Mouse (Mus musculus) CH12.LX (cell line): ENCODE results near the gene Noto. TPM values are rescaled to one million over a fixed set of nuclear protein-coding genes. Genes with fewer than 3 reads are reported as not detected.

Experiments used
- DNase-seq: peaks from one replicate; pipeline ENCODE4 v3.0.0-alpha.2; 2013; ENCODE audit errors: extremely low read depth
- H3K27ac ChIP-seq: 2 replicates; pipeline ENCODE4 v1.5.1; 2012; ENCODE audit warnings: low read depth, mild to moderate bottlenecking, control low read depth, moderate library complexity; ENCODE audit not compliant: insufficient read depth
- H3K27me3 ChIP-seq: replicated peaks from 2 replicates; pipeline ENCODE3; 2012; ENCODE audit warnings: inconsistent platforms
- H3K36me3 ChIP-seq, 2 experiments: replicated peaks in 1 of 2; 2 replicates each; pipeline versions ENCODE3 to v1.6.1; 2012; ENCODE audit warnings: inconsistent platforms in 1 of 2, low read length in 1 of 2, mild to moderate bottlenecking in 1 of 2, mixed read lengths in 1 of 2, moderate library complexity in 1 of 2; ENCODE audit not compliant: control insufficient read depth in 1 of 2, insufficient read depth in 1 of 2
- H3K4me1 ChIP-seq, 2 experiments: 2 replicates each; pipeline ENCODE4 v1.6.1; 2012; ENCODE audit warnings: inconsistent platforms in 1 of 2, moderate library complexity in 1 of 2; ENCODE audit not compliant: insufficient read depth in 2 of 2, control insufficient read depth in 1 of 2
- H3K4me2 ChIP-seq: 2 replicates; pipeline ENCODE4 v1.6.1; 2012; ENCODE audit warnings: low read depth, mild to moderate bottlenecking, control low read depth; ENCODE audit not compliant: poor library complexity, insufficient read depth, severe bottlenecking
- H3K4me3 ChIP-seq, 3 experiments: fragments of 150-350 bp in 1 of 3; sonication (generic) in 1 of 3; replicated peaks in 1 of 3; 2 replicates each; pipeline versions ENCODE3 to v1.5.1; 2011 to 2012; ENCODE audit warnings: low read depth in 2 of 3, low read length in 2 of 3, mild to moderate bottlenecking in 2 of 3, moderate library complexity in 2 of 3, control low read depth in 1 of 3, improper control_type of control experiment in 1 of 3, inconsistent platforms in 1 of 3, mixed read lengths in 1 of 3; ENCODE audit not compliant: poor library complexity in 1 of 3
- H3K79me2 ChIP-seq: replicated peaks from 2 replicates; pipeline ENCODE4 v1.6.1; 2012; ENCODE audit warnings: mild to moderate bottlenecking, moderate library complexity; ENCODE audit not compliant: control insufficient read depth, poor library complexity, insufficient read depth, severe bottlenecking; ENCODE audit errors: extremely low read depth
- H3K9ac ChIP-seq: 2 replicates; pipeline ENCODE4 v1.6.1; 2012; ENCODE audit warnings: low read depth, mild to moderate bottlenecking, control low read depth, moderate library complexity; ENCODE audit not compliant: insufficient read depth
- H3K9me3 ChIP-seq: replicated peaks from 2 replicates; pipeline ENCODE3; 2012; ENCODE audit warnings: low read length, inconsistent platforms, mixed read lengths
- CHD1 ChIP-seq: IDR thresholded peaks from 2 replicates; pipeline ENCODE4 v1.6.1; 2012; ENCODE audit warnings: low read depth, low read length, improper control_type of control experiment, inconsistent platforms
- CTCF ChIP-seq, 2 experiments: IDR thresholded peaks in 1 of 2; conservative IDR thresholded peaks in 1 of 2; 2 replicates each; pipeline ENCODE4 v1.5.1; 2011 to 2012; ENCODE audit warnings: low read depth in 2 of 2, low read length in 2 of 2, improper control_type of control experiment in 1 of 2, inconsistent platforms in 1 of 2, mild to moderate bottlenecking in 1 of 2, moderate library complexity in 1 of 2
- ELF1 ChIP-seq: IDR thresholded peaks from 2 replicates; pipeline ENCODE4 v1.6.1; 2014; ENCODE audit warnings: low read depth, mild to moderate bottlenecking, inconsistent platforms, low read length, improper control_type of control experiment
- ETS1 ChIP-seq: conservative IDR thresholded peaks from 2 replicates; pipeline ENCODE4 v1.6.1; 2012; ENCODE audit warnings: low read depth, mild to moderate bottlenecking, inconsistent platforms, low read length, improper control_type of control experiment, moderate library complexity
- GABPA ChIP-seq: IDR thresholded peaks from 2 replicates; pipeline ENCODE4 v1.6.1; 2012; ENCODE audit warnings: low read depth, low read length, improper control_type of control experiment, inconsistent platforms; ENCODE audit not compliant: insufficient replicate concordance
- HCFC1 ChIP-seq: IDR thresholded peaks from 2 replicates; pipeline ENCODE4 v1.6.1; 2012; ENCODE audit warnings: low read depth, mild to moderate bottlenecking, inconsistent platforms, low read length, improper control_type of control experiment
- IRF4 ChIP-seq: IDR thresholded peaks from 2 replicates; pipeline ENCODE4 v1.6.1; 2014; ENCODE audit warnings: low read depth, mild to moderate bottlenecking, inconsistent platforms, low read length, improper control_type of control experiment
- JUND ChIP-seq: conservative IDR thresholded peaks from 2 replicates; pipeline ENCODE4 v1.6.1; 2011; ENCODE audit warnings: low read depth, low read length, improper control_type of control experiment
- KAT2A ChIP-seq: IDR thresholded peaks from 2 replicates; pipeline ENCODE4 v1.6.1; 2012; ENCODE audit warnings: low read length, improper control_type of control experiment, inconsistent platforms; ENCODE audit not compliant: insufficient replicate concordance
- MAFK ChIP-seq: IDR thresholded peaks from 2 replicates; pipeline ENCODE4 v1.6.1; 2011; ENCODE audit warnings: low read length, improper control_type of control experiment; ENCODE audit not compliant: insufficient replicate concordance
- MAX ChIP-seq: IDR thresholded peaks from 2 replicates; pipeline ENCODE4 v1.6.1; 2011; ENCODE audit warnings: low read length, improper control_type of control experiment
- MEF2A ChIP-seq: IDR thresholded peaks from 2 replicates; pipeline ENCODE4 v1.6.1; 2014; ENCODE audit warnings: low read depth, mild to moderate bottlenecking, inconsistent platforms, low read length, improper control_type of control experiment, borderline replicate concordance
- MYC ChIP-seq: IDR thresholded peaks from 2 replicates; pipeline ENCODE4 v1.6.1; 2011; ENCODE audit warnings: low read depth, mild to moderate bottlenecking, improper control_type of control experiment, low read length
- NELFE ChIP-seq: IDR thresholded peaks from 2 replicates; pipeline ENCODE4 v1.6.1; 2011; ENCODE audit warnings: low read depth, low read length, improper control_type of control experiment
- POLR2A ChIP-seq: IDR thresholded peaks from 2 replicates; pipeline ENCODE4 v1.6.1; 2011; ENCODE audit warnings: low read depth, mild to moderate bottlenecking, improper control_type of control experiment, low read length
- POLR2AphosphoS2 ChIP-seq: IDR thresholded peaks from 2 replicates; pipeline ENCODE4 v1.6.1; 2011; ENCODE audit warnings: low read depth, low read length, improper control_type of control experiment
- SIN3A ChIP-seq: IDR thresholded peaks from 2 replicates; pipeline ENCODE4 v1.6.1; 2012; ENCODE audit warnings: low read length, improper control_type of control experiment, inconsistent platforms
- SMC3 ChIP-seq: IDR thresholded peaks from 2 replicates; pipeline ENCODE4 v1.6.1; 2011; ENCODE audit warnings: low read depth, low read length, improper control_type of control experiment
- TBP ChIP-seq: conservative IDR thresholded peaks from 2 replicates; pipeline ENCODE4 v1.6.1; 2011; ENCODE audit warnings: low read depth, low read length, improper control_type of control experiment
- TCF12 ChIP-seq: IDR thresholded peaks from 2 replicates; pipeline ENCODE4 v1.6.1; 2014; ENCODE audit warnings: low read depth, mild to moderate bottlenecking, inconsistent platforms, low read length, improper control_type of control experiment
- UBTF ChIP-seq: IDR thresholded peaks from 2 replicates; pipeline ENCODE4 v1.6.1; 2012; ENCODE audit warnings: low read depth, mild to moderate bottlenecking, inconsistent platforms, low read length, improper control_type of control experiment, moderate library complexity
- USF1 ChIP-seq: IDR thresholded peaks from 2 replicates; pipeline ENCODE4 v1.6.1; 2014; ENCODE audit warnings: low read depth, mild to moderate bottlenecking, inconsistent platforms, low read length, improper control_type of control experiment
- USF2 ChIP-seq: conservative IDR thresholded peaks from 2 replicates; pipeline ENCODE4 v1.6.1; 2011; ENCODE audit warnings: low read depth, low read length, improper control_type of control experiment
- ZKSCAN1 ChIP-seq: IDR thresholded peaks from 2 replicates; pipeline ENCODE4 v1.6.1; 2012; ENCODE audit warnings: low read depth, inconsistent platforms, low read length, improper control_type of control experiment, borderline replicate concordance
- dilution Hi-C: fragments of 300-500 bp; cut with MboI; formaldehyde crosslinking; loops from 2 replicates; pipeline ENCODE4 v1.14.3; 2020; ENCODE audit warnings: low sequenced_read_pairs; ENCODE audit not compliant: extremely low pct_unique_long_range_greater_than_20kb, extremely low pct_ligation_motif_present
- in situ Hi-C: fragments of 300-500 bp; cut with MboI; formaldehyde crosslinking; loops from 3 replicates; pipeline ENCODE4 v1.14.3; 2019; ENCODE audit warnings: low sequenced_read_pairs, low pct_ligation_motif_present, low pct_unique_long_range_greater_than_20kb, mixed read lengths
- polyA plus RNA-seq: library from polyadenylated mRNA; unstranded; fragments of >175 nt; gene quantifications from 2 replicates; pipeline ENCODE4 v1.2.1, GENCODE M21; 2012; ENCODE audit warnings: low read depth; ENCODE audit not compliant: insufficient read length
- total RNA-seq, 2 experiments: library from RNA; depleted of rRNA; stranded (reverse); fragments of 300-350 nt in 1 of 2; fragments of >200 nt in 1 of 2; gene quantifications; 2 replicates each; pipeline ENCODE4 v1.2.3; 2012 to 2014

The Noto gene
- total and polyA plus RNA-seq, 3 experiments, result not detected

DNA sequence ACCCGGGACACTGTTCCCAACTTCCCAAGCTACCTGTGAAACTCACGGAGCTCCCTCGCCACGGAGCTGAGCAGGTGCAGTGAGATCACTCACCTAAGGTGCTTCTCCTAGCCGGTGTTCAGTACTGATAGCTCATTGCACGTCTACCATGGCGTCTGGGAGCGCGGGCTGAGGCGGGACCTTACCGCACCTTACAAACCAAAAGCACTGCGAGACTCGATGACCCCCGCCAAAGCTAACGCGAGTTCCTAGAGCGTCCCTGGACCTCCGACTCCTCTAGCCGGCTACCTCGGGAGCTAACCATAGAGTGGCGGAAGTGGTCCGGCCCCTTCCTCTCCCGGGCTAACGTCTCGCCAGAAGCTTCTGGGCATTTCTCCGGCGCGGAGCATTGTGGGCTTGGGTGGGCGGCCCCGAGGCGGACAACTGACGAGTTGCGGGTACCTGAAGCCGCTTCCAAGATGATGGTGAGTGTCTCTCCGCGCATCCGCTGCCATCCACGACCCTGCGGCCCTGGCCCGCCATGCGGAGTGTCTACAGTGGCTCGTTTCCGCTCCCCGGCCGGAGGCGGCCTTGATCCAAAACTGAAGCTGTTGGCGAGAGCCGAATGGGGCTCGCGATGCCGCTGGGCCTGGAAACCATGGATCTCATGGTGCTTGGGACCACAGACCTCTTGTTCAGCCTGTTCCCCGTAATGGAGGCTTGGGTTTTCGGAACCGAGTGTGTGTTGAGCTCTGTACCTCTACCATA is 28.2 kb downstream of the Noto start, which contains the start of gene Pradc1:
Gene Pradc1, minus strand, starts transcription at position 307 of the 747 bp plus-strand sequence.
- Histone ChIP-seq H3K9ac (peak within 1 kb of the TSS; percentile 93), H3K27ac (peak within 1 kb of the TSS; percentile 85), H3K9me3 (no peaks in the 10 kb centered on the region), H3K79me2 (peaks cover 47% of the 10 kb centered on the region)
- dilution Hi-C loops, result no loop called here
- TF ChIP-seq MAFK (no peak), ETS1 (no peak), TCF12 (peak; percentile 95), MYC (peak; percentile 96), USF1 (no peak), TBP (peak; percentile 93), SIN3A (peak; percentile 91), ELF1 (peak; percentile 82), POLR2AphosphoS2 (peak; percentile 61; the same call in 1 of the 2 replicates), IRF4 (peak; percentile 31; the same call in 1 of the 2 replicates), NELFE (peak; percentile 92), JUND (no peak), HCFC1 (peak; percentile 92), KAT2A (peak; percentile 92; the same call in 1 of the 2 replicates), UBTF (no peak; the same call in 1 of the 2 replicates), GABPA (peak; percentile 77; the same call in 1 of the 2 replicates), MEF2A (peak; percentile 50; the same call in 1 of the 2 replicates), POLR2A (peak; percentile 86), USF2 (no peak), MAX (peak; percentile 87)
- TF ChIP-seq, all 38 proteins: peak for 14
- peak within 1 kb of the TSS; percentile 97 for H3K4me2 ChIP-seq
- peaks cover 3 to 51% of the 10 kb centered on the region in 2 experiments for H3K36me3 ChIP-seq
- peak; percentile 95 for DNase-seq
- peaks cover 2 to 44% of the 10 kb centered on the region in 2 experiments; a peak in 3 of 4 replicates for H3K4me1 ChIP-seq
- in situ Hi-C loops, result loop anchor here (25.0 kb wide), 1 partner anchor 460 kb away; the partner anchor contains the start of genes Nat8f1, Nat8f4 and Tprkb
- H3K4me3 ChIP-seq, result peak within 1 kb of the TSS; percentile 89 to 99 (median 93)
- H3K27me3 ChIP-seq, result no peaks in the 10 kb centered on the region

- H3K4me1 ChIP-seq, result peaks cover 2 to 49% of the 10 kb centered on the region in 2 experiments; a peak in 3 of 4 replicates
- DNase-seq, result no peak
- peaks cover 52% of the 10 kb centered on the region for H3K79me2 ChIP-seq
- peak overlapping the region; percentile 76 to 93 (median 89) for H3K4me3 ChIP-seq
- H3K27me3 ChIP-seq, result no peaks in the 10 kb centered on the region
- dilution Hi-C loops (no loop called here), in situ Hi-C loops (loop anchor here (25.0 kb wide), 1 partner anchor 460 kb away; the partner anchor contains the start of genes Nat8f1, Nat8f4 and Tprkb)
- H3K9ac ChIP-seq, result peak overlapping the region; percentile 93
- peak overlapping the region; percentile 97; the same call in 1 of the 2 replicates for H3K4me2 ChIP-seq
- no peak for TF ChIP-seq CTCF (conservative IDR thresholded peaks at IDR 0.05 in 1 of 2, IDR thresholded peaks at IDR 0.05 in 1 of 2; ENCODE audit: low read depth in 2 of 2, low read length in 2 of 2)
- no peak for TF ChIP-seq USF1
- no peak for TF ChIP-seq POLR2AphosphoS2
- no peak for TF ChIP-seq CHD1
- no peak for TF ChIP-seq MAFK
- no peak for TF ChIP-seq ETS1
- TF ChIP-seq POLR2A, result no peak
- no peak for TF ChIP-seq TCF12
- TF ChIP-seq USF2, result no peak
- no peak for TF ChIP-seq KAT2A
- no peak for TF ChIP-seq SIN3A
- TF ChIP-seq ZKSCAN1, result no peak
- TF ChIP-seq SMC3, result no peak
- peaks cover 0 to 51% of the 10 kb centered on the region in 2 experiments for H3K36me3 ChIP-seq
- peak overlapping the region; percentile 54 for H3K27ac ChIP-seq
- no peaks in the 10 kb centered on the region for H3K9me3 ChIP-seq
These were observed 28.7 kb downstream of the Noto start for GRCm38 (mm10) chr6:85452411-85452665.
